Mouse (Mus musculus): ENCODE measurements around the gene Tubg2.

Gene Tubg2

GRCm38 (mm10) chr11:101176933-101177773 lies 21.4 kb downstream of the Tubg2 start:
- no peak for DNase-seq (ENCODE audit: extremely low read depth, insufficient read length, low spot score)

- DNase-seq (ENCODE audit: extremely low read depth, insufficient read length, low spot score), result no peak
Measured at GRCm38 (mm10) chr11:101178061-101179058, 22.7 kb downstream of the Tubg2 start.

- no peak for DNase-seq (ENCODE audit: extremely low read depth, insufficient read length, low spot score)
Measured at GRCm38 (mm10) chr11:101179306-101179705, 23.6 kb downstream of the Tubg2 start.

- no peak for DNase-seq (ENCODE audit: extremely low read depth, insufficient read length, low spot score)
Measured at GRCm38 (mm10) chr11:101180261-101180660, 24.6 kb downstream of the Tubg2 start.

- no peak for DNase-seq (ENCODE audit: extremely low read depth, insufficient read length, low spot score)
Measured at GRCm38 (mm10) chr11:101180846-101181740, 25.4 kb downstream of the Tubg2 start.

- DNase-seq (ENCODE audit: extremely low read depth, insufficient read length, low spot score), result no peak
Measured at GRCm38 (mm10) chr11:101181961-101182360, 26.3 kb downstream of the Tubg2 start.

- DNase-seq (ENCODE audit: extremely low read depth, insufficient read length, low spot score), result no peak
Measured at GRCm38 (mm10) chr11:101182771-101183517, 27.2 kb downstream of the Tubg2 start.

GRCm38 (mm10) chr11:101184984-101185383 lies 29.3 kb downstream of the Tubg2 start:
- DNase-seq (ENCODE audit: extremely low read depth, insufficient read length, low spot score), result no peak

- no peak for DNase-seq (ENCODE audit: extremely low read depth, insufficient read length, low spot score)
Measured at GRCm38 (mm10) chr11:101185441-101185840, 29.7 kb downstream of the Tubg2 start.

- no peak for DNase-seq (ENCODE audit: extremely low read depth, insufficient read length, low spot score)
Measured at GRCm38 (mm10) chr11:101186526-101187247, 31.0 kb downstream of the Tubg2 start.

- no peak for DNase-seq (ENCODE audit: extremely low read depth, insufficient read length, low spot score)
Measured at GRCm38 (mm10) chr11:101187541-101187940, 31.8 kb downstream of the Tubg2 start.

GRCm38 (mm10) chr11:101188166-101188805 lies 32.6 kb downstream of the Tubg2 start:
- no peak for DNase-seq (ENCODE audit: extremely low read depth, insufficient read length, low spot score)

- DNase-seq (ENCODE audit: extremely low read depth, insufficient read length, low spot score), result peak; percentile 70
Measured at GRCm38 (mm10) chr11:101189495-101190180, 33.9 kb downstream of the Tubg2 start.

- no peak for DNase-seq (ENCODE audit: extremely low read depth, insufficient read length, low spot score)
Measured at GRCm38 (mm10) chr11:101190181-101190912, 34.6 kb downstream of the Tubg2 start.

- no peak for DNase-seq (ENCODE audit: extremely low read depth, insufficient read length, low spot score)
Measured at GRCm38 (mm10) chr11:101190913-101191907, 35.5 kb downstream of the Tubg2 start.

GRCm38 (mm10) chr11:101191919-101192470 lies 36.3 kb downstream of the Tubg2 start:
- DNase-seq (ENCODE audit: extremely low read depth, insufficient read length, low spot score), result no peak

Data from 3134 (cell line).